Mouse (Mus musculus) effector memory CD4-positive, alpha-beta T cell, adult 5 months (primary cell): Measurements from ENCODE around the gene Eef1akmt2. TPM values are rescaled to one million over a fixed set of nuclear protein-coding genes. Genes with fewer than 3 reads are reported as not detected.

Experiments used
- polyA plus RNA-seq: library from polyadenylated mRNA; unstranded; fragments of 100-300 nt; shearing (Covaris generic); gene quantifications from one replicate; pipeline ENCODE4 v1.2.1, GENCODE M21; 2017

Eef1akmt2 gene
- polyA plus RNA-seq, result 32.8 TPM

DNA sequence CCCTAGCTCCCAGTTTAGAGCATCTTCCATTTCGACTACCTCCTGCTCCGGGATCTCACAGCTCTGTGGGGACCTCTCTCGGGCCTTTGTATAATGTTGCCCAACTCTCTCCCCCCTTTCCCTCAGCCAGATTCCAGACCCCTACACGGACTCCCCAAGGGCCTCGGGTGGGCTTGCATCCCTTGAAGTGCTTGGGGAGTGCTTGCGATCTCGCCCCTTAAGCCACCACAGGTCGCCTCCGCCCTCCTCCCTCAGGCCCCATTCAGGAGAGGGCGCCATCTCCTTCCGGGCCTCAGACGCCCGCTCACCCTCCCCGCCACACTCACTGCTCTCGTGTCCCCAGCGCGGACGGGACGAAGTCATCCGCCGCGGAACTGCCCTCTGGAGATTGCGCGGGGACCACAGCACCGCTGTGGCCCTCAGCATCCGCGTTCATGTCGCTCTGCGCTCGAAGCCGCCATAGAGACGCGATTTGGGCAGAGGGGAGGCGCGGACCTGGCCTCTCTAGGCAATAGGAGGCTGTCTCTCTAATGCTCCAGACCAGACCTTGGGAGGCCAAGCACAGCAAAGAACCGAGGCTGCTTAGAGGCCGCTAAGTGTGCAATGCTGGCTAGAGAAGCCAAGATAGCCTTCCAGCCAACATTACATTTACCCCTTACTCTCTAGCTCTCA, at the start of gene Eef1akmt2:
Eef1akmt2 (minus strand) TSS at position 501 of the 672 bp plus-strand sequence.

DNA sequence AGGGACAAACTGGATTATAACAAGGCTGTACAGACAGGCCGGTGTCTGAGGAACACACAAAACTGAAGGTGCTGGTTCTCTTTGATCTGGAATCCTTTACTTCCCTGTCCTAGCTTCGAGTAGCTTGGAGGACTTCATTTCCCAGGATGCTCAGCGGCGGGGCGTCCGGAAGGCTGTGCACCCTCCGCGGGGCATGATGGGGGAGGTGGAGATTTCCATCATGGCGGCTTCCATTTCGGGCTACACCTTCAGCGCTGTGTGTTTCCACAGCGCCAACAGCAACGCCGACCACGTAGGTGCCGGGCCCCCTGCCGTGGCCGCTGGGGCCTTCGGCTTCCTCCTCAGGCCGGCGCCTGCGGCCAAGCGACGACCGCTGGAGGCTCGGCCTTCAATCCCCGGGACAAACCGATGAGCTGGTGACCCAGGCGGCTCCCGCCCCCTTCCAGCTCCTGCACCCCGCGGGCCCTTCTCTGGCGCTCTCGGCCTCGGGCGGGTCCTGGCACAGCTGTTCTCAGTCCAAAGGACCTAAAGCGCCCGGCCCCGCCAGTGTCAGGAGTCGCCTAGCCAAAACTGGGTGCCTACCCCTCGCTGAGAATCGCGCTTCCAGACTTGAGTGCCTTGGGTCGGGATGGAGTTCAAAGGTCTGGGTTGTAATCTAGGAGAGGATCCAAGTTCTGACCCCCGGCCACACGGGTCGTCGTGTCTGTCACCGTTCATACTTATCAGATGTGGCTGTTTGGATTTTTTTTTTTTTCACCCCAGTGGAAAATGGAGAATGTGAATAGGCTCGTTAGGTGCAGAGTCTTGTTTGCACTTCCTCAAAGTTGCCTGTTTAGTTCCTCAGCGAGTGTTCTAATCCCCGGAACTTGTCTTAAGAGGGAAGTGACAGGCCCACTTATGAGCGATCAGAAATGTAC, 6.8 kb upstream of the Eef1akmt2 start, which contains the start of gene Abraxas2:
Abraxas2 (plus strand) TSS at position 184 of the 917 bp plus-strand sequence.

DNA sequence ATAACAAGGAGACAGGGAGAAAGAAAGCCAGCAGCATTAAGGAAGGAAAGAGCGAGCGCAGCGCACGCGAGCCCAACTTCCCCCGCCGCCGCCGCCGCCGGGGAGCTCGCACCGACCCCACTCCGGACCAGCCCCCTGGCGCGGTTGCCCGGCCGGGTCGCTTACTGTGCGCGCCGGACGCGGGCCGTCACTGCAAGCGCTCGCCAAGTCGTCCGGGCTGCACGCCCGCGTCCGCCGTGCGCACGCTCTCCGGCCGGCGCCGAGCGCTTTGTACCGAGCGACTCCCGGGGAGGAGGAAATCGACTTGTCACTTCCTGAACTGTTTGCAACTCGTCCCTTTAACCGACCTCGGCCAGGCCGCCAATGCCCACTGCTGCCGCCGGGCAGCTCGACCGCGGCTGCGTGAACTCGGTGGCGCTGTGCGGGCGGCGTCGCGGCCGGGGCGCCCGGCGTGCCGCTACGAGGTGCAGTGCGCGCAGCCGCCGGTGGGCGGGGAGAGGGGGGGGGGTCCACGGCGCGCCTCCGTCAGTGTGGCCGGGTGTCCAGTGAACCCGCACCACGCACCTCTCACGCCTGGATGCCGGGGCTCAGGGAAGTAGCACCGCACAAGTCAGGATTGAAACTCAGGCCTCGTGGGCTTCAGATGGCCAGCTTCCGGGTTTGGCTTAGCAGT, 38.9 kb downstream of the Eef1akmt2 start, which contains the start of gene Fam53b:
Fam53b (minus strand) TSS at position 471 of the 673 bp plus-strand sequence.

Other genes starting within 250 kb of the Eef1akmt2 start
- 4.8 TPM for gene Lhpp, start 242.0 kb downstream of the Eef1akmt2 start, polyA plus RNA-seq
- gene Fam53b, start 38.8 kb downstream of the Eef1akmt2 start, polyA plus RNA-seq, result 96.2 TPM
- 27.4 TPM for gene Abraxas2, start 6.6 kb upstream of the Eef1akmt2 start, polyA plus RNA-seq
- gene Zranb1, start 78.5 kb upstream of the Eef1akmt2 start, polyA plus RNA-seq, result 47.4 TPM